Mouse (Mus musculus) embryonic fibroblast, embryonic 13.5 days (primary cell): ENCODE data around the gene Rbpms2.

Experiments used
- CTCF ChIP-seq: IDR thresholded peaks from 2 replicates; pipeline ENCODE4 v1.5.1; 2011; ENCODE audit warnings: mild to moderate bottlenecking, control low read depth, low read length, moderate library complexity, borderline replicate concordance; ENCODE audit not compliant: insufficient read depth
- POLR2A ChIP-seq: IDR thresholded peaks from 2 replicates; pipeline ENCODE4 v1.6.1; 2011; ENCODE audit warnings: low read depth, mild to moderate bottlenecking, control low read depth, low read length, moderate library complexity

GRCm38 (mm10) chr9:65681634-65681940 lies 52.1 kb downstream of the Rbpms2 start:
- no peak for TF ChIP-seq CTCF
- TF ChIP-seq POLR2A: no peak
